Mouse (Mus musculus) heart, postnatal 0 days (tissue): ENCODE results near the gene Dnah7a.
"Not testable (repeated sequence)": the region's sequence is repeated elsewhere in the genome, so short reads cannot be mapped to it uniquely, and the experiment has no call there.

Experiments
- CTCF ChIP-seq: IDR thresholded peaks from 2 replicates; pipeline ENCODE4 v1.5.1; 2016; ENCODE audit warnings: antibody characterized with exemption, control low read depth, low read depth
- EP300 ChIP-seq: IDR thresholded peaks from 2 replicates; pipeline ENCODE4 v1.6.1; 2016; ENCODE audit warnings: antibody characterized with exemption, low read depth

DNA sequence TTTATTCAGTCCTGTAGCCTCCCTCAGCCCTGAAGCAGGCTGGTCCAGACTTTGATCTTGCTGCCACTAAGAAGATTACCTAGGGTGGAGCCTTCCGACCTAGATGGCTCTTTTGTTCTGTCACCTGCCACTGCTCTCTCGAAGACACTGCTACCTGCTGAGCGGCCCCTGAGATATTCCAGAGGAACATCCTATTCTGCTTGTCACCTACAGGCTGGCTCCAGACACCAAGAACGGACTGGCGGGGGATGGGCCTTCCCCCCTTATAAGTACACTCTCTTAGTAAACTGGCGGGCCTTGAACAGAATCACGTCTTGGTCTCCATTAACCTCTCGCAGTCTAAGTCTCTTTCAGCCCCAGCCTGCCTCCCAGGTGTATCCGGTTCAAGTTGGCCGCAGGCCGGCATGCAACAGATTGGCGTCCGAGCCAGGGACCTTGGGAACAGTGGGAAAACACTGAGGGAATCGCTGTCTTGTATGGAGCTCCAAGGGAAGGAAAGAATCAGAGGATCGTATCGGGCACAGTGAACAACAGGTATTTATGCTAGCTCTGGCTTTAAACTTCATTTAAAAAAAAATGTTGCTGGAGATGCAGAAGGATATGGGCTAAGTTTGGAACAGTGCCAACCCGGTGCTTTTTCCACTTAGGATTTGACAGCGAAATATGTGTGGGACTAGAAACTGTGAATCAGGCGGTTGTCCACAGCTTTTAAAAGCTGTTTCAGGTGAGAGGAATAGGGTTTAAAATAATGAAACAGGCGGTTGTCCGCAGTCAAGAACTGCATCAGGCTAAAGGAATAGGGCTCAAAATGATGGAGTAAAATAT is 312.4 kb downstream of the Dnah7a start:
- TF ChIP-seq EP300, CTCF: not testable (repeated sequence)
